Mouse (Mus musculus) bone marrow, adult 2 months (tissue): Measurements from ENCODE around the gene Nav3.

Source experiments
- CTCF ChIP-seq: fragments of 200-500 bp; IDR thresholded peaks from 2 replicates; pipeline ENCODE4 v1.5.1; 2011; ENCODE audit warnings: low read length, control low read depth; ENCODE audit not compliant: control insufficient read depth, insufficient read depth
- POLR2A ChIP-seq: fragments of 200-500 bp; IDR thresholded peaks from 2 replicates; pipeline ENCODE4 v1.6.1; 2011; ENCODE audit warnings: low read depth, mild to moderate bottlenecking, control low read depth, low read length, borderline replicate concordance; ENCODE audit not compliant: control insufficient read depth

DNA sequence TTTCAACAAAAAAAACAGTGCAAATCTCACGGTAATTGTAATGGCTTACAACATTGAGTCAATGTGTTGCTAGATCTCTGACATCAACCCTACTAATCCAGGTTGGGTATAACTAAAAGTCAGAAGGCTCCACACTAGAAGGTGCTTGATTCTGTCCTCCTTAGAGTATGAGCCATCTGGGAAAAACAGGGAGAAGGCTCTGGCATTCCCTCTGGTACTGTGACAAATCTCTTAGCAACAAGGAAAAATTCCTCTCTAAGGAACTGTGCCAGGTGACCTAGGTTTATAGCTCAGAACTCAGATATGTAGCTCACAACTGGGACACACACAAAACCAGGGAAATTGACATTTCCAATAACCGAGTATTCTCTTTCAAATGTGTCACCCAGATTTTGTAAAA lies 597.4 kb downstream of the Nav3 start:
- TF ChIP-seq CTCF (no peak), POLR2A (no peak)
